Mouse (Mus musculus) brain, adult 2 months (tissue): ENCODE data around the gene Dennd5a.
A peak's percentile ranks its signal among the peaks of the same experiment; 100 is the strongest.
"Not testable (repeated sequence)": the region's sequence is repeated elsewhere in the genome, so short reads cannot be mapped to it uniquely, and the experiment has no call there.

Experiments
- DNase-seq: peaks from one replicate; pipeline ENCODE4 v3.0.0; 2011; ENCODE audit warnings: low read depth, low spot score

Dennd5a gene

DNA sequence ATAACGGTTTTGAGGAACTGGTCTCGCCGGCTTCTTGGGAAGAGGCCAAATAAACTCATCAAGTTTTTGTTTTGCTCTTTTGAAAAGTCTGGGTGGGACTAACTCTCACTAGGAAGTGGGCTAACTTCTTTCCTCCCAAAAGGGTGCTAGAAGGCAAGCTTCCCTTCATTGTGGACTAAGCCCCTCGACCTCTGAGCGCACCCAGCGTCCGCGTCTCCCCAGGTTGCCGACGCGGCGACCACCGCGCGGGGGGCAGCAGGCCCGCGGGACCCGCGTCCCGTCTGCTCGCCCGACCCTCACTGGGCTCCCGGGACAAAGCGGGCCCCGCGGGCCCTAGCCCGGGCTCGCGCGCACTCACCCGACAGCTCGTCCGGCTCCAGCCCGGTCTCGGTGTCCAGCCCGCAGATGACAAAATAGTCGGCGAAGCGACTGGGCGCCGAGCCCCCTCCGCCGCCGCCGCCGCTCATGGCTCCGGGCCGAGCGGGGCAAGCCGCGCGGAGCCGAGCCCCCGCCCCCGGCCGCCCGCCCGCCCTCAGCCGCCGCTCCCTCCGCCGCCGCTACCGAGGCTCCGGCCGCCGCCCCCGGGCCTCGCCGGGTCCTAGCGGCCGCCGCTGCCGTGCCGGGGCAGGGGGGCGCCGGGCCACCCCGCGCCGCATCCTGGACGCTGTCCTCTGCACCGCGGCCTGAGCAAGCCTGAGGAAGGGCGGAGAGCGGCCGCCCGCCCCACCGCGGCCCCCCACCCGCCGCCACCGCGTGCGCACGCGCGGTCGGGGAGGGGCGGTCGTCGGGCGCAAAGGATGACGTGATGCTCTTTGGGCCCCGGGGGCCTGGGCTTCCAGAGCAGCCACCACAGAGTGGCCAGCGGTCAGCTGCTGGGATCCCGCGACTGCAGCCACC, at the start of gene Dennd5a:
TSS of gene Dennd5a (minus strand) at position 755 of the 897 bp plus-strand sequence.
- DNase-seq = peak; percentile 91

GRCm38 (mm10) chr7:110009084-110009483, 48.8 kb upstream of the Dennd5a start:
- DNase-seq = no peak

GRCm38 (mm10) chr7:110008513-110008912, 48.2 kb upstream of the Dennd5a start:
- DNase-seq = no peak

GRCm38 (mm10) chr7:110006471-110007195, 46.4 kb upstream of the Dennd5a start:
- DNase-seq = no peak

DNA sequence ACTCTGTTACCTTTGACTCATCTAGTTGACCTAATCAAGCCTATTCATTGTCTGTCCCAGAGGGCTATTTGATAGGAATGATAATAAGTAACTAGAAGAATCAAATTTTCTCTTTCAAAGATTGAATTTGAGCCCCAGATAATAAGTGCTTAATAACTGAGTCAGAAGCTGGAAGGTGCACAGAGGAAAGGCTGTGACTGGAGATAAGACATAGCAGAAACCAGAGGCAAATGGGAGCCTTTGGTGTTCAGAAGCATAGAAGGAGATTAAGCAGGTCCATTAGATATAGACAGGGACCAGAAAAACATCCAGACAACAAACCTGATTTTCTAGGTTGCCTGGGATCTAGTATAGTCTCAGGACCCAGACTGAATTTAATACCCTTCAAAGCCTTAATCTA, 45.7 kb upstream of the Dennd5a start:
- DNase-seq = no peak

DNA sequence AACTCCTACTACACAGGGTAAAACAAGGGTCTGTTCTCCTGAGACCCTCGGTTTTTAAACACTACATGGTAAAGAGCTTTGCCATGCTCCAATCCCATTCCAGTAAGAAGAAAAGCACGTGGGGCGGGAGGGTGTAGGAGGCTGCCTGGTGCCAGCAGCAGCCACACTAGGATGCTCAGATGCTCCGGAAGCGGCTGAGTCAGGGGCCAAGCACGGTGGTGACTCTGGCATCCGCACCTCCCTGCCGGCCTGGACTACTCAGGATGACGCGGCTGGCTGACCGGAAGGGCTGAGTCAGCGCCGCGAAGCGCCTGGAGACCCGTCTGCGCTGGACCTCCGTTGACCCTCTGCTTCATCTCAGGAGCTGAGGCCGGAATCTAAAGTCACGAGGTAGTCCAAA, 42.7 kb upstream of the Dennd5a start:
- peak; percentile 82 for DNase-seq

DNA sequence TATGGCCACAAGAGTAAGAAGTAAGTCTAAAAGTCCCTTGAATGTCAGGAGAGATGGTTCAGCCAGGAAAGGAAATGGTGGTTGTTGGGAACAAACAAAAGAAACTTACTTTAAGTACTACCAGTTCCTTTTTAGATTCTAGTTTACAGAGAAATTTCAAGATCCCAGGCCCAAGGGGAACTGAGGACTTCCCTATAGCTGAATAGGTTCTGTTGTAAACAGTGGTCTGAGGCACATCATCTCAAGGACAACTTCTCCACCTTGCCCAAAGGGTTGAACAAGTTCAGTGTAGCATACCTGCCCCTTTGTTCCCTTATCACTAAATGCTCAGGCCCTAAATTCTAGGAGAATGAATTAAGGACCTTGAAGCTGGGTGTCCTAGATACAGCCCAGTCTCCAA, 41.8 kb upstream of the Dennd5a start:
- DNase-seq = peak; percentile 10

GRCm38 (mm10) chr7:109998388-109998787, 38.1 kb upstream of the Dennd5a start:
- no peak for DNase-seq

GRCm38 (mm10) chr7:109993157-109993959, 33.1 kb upstream of the Dennd5a start:
- DNase-seq = peak; percentile 78

DNA sequence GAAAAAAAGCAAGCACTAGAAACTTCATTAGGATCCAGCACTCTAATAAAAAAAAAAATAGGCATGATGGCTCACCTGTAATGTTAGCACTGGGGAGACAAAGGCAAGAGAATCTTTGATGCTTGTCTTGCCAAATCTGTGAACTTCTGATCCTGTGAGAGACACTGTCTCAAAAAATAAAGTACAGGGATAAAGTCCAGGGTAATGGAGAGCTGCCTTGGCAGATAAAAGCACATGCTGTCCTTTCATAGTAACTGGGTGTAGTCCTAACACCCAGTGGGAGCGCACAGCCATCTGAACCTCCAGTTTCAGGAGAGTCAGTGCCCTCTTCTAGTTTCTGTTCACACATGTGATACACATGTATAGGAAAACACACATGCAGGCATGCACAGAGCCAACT, 31.0 kb upstream of the Dennd5a start:
- DNase-seq = no peak

DNA sequence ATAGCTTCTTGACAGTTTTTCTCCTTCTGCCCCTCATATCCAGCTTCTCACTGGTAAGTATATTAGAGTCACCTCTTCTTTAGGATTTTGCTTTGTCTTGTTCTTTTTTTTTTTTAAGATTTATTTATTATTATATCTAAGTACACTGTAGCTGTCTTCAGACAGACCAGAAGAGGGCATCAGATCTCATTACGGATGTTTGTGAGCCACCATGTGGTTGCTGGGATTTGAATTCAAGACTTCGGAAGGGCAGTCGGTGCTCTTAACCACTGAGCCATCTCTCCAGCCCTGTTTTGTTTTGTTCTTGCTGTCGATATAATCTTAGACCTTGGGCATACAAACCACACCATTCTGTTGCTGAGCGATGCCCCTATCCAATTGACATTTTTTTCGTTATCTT, 26.5 kb upstream of the Dennd5a start, which contains the start of gene Tmem41b:
TSS of gene Tmem41b (minus strand) at position 155 of the 400 bp plus-strand sequence.
- DNase-seq = peak; percentile 21

- peak; percentile 100 for DNase-seq
These were observed 25.9 kb upstream of the Dennd5a start for GRCm38 (mm10) chr7:109986133-109986669.

- no peak for DNase-seq
These were observed 25.4 kb upstream of the Dennd5a start for GRCm38 (mm10) chr7:109985661-109986132.

- not testable (repeated sequence) for DNase-seq
These were observed 24.3 kb upstream of the Dennd5a start for GRCm38 (mm10) chr7:109984608-109985007.

DNA sequence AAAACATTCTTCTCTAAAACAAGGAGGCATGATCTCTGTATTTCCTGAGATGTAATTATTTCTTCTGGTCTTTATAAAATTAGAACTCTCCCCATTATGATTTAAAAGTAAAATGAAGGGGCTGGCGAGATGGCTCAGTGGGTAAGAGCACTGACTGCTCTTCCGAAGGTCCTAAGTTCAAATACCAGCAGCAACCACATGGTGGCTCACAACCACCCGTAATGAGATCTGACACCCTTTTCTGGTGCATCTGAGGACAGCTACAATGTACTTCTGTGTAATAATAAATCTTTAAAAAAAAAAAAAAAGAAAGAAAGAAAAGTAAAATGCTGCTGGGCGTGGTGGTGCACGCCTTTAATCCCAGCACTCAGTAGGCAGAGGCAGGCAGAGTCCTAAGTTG, 16.9 kb upstream of the Dennd5a start:
- DNase-seq = peak; percentile 62

GRCm38 (mm10) chr7:109975966-109976715, 15.9 kb upstream of the Dennd5a start:
- peak; percentile 95 for DNase-seq

DNA sequence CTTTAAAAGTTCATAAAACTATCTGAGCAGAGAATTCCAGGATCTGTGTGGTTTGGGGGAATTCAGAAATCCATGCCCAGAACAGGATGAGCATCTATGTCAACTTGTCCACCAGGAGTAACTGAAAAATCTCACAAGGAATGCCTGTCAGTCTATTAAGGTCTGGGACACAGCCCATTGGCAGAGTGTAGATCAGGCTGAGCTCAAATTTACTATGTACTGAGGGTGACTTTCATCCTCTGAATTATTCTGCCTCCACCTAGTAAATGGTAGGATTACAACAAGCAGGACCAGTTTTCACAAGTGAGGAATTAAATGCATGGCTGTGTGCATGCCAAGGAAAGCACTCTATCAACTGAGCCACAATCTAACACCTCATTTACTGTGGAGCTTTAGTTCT, 9.3 kb upstream of the Dennd5a start:
- no peak for DNase-seq

DNA sequence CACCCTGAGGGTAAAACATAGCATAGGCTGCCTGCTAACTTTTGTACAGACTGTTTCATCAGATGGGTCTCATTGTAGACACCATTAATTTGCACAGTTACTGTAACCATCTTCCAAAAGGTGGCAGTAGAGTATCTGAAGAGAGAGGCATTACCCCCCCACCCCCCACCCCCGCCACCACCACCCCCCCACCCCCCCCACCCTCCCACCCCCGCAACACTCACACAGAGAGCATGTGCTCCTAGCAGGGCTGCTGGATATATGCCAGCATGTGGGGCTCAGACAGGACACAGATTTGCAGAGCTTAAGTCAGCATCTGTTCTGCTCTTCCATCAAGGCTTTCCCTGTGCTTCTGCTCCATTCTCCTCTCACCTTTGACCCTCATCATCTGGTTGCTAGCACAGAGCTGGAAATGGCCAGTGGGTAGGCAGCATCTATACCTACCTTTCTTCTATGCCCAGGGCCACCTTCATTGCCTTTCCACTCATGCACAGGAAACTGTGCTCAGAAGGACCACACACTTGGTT, 8.7 kb upstream of the Dennd5a start:
- peak; percentile 96 for DNase-seq

- DNase-seq = peak; percentile 88
These were observed 7.7 kb upstream of the Dennd5a start for GRCm38 (mm10) chr7:109967805-109968579.

DNA sequence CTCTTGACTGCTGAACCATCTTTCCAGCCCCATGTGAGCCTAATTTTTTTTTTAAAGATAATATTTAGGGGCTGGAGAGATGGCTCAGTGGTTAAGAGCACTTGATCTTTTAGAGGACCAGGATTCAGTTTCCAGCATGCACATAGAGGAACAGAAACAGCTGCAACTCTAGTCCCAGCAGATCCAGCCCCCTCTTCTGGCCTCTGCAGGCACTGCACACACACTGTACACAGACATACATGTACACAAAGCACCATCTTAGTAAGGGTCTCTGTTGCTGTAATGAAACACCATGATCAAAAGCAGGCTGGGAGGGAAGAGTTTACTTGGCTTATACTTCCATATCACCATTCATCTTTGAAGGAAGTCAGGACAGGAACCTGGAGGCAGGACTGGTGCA, 5.4 kb upstream of the Dennd5a start:
- no peak for DNase-seq
